Mouse (Mus musculus): ENCODE measurements around the gene Adamts4.

- TF ChIP-seq CTCF (IDR thresholded peaks at IDR 0.05; ENCODE audit: borderline replicate concordance, extremely low read depth, insufficient read depth, insufficient read length) (no peak), POLR2A (IDR thresholded peaks at IDR 0.05; ENCODE audit: borderline replicate concordance, extremely low read depth, insufficient read depth, insufficient read length, poor library complexity, severe bottlenecking) (no peak)
These were observed 10.1 kb upstream of the Adamts4 start for GRCm38 (mm10) chr1:171239992-171240744.

Data from brain, embryonic 14.5 days (tissue).